Mouse (Mus musculus): ENCODE data around the gene Lgr6.
"Not testable (repeated sequence)": the region's sequence is repeated elsewhere in the genome, so short reads cannot be mapped to it uniquely, and the experiment has no call there.

The Lgr6 gene

DNA sequence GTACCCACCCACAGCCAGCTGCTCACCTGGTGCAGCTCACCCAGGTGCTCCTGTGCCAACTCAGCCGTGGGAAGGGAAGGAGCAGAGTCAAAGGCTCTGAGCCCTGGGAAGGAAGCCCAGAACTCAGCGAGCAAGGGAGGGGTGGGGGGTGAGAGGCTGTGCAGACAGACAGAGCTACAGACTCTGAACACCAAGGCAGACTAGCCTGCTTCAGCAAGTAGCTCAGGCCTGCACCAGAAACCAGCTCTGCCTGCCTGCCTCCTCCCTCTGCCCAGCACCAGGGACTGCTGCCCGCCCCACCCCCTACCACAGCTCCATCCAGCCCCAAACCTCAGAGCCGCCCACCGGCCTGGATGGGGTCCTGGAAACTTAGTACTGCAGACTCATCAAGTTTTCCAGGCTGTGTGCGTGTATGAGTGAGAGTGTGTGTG, 22.9 kb upstream of the Lgr6 start:
- no peak for DNase-seq

DNA sequence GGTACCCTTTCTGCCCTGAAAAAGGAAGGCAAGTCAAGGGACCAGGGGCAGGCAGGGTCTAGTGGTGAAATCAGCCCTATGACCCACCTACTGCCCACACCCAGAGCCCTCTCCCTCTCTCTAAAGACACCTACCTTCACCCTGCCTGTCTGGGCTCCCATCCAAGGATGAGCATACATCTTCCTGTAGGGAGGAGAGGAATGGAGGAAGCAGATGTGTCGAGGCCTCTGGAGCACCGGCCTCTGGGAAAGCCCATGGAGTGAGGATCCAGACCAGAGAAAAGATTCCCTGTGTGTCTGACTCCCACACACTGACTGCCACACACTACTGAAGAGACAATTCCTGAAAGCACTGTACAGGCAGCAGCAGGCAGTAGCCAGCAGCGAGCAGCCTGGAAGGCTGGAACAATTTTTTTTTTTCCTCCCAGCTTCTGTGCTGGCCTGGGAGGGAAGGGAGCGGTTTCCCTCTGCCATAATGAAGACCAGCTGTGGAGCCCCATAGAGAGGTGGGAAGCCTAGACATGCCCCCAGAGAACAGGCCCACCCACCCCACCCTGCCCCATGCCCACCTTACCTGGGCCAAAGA, 21.5 kb upstream of the Lgr6 start:
- no peak for DNase-seq

DNA sequence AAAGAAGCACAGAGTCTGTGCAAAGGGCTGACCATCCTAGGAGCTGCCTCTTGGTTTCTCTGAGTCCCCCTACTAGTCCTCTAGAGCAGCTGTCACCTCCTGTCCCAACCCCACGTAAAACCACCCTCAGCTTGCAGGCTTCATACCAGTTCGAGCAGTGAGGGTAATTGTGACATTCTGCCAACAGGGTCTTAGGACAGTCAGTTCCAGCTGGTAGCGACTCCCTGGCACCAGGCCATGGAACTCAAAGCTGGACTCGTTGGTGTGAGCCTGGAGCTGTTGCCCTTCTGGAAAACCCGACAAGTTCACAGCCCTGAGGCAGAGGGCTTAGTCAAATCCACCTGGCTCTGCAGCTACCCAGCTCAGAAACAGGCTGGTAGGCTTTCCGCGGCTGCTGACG, 20.9 kb upstream of the Lgr6 start:
- no peak for DNase-seq

DNA sequence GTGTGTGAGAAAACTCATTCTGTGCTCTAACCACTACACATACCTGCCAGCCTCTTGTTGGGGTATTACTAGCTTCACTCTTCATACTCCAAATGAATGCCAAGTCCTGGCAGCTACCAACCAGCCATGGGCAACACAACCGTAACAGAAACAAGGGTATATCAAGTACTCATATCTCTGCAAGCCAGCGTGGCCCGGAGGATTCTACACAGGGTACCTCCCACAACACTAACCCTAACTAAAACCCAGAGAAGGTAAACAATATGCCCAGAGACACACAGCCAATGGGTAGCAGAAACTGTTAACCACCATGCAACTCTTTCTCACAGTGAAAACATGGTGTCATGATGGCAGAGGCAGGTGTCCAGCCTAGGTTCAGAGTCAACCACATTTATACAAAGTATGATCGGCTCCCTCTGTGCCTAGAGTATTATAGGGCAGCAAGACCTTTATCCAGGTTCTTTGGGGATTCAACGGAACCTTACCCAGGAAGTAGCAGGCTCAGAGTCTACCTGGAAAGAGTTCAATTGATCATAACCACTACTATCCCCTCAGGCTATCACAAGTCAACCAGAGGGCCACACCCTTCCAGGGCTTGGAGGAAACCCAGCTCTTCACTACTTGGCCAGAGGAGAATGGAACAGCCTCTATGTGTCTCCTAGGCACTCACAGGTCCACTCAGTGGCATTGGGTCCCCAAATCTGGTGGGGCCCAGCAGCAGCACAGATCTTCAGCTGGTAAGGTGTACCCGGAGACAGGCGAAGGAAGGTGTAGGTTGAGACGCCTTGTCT, 19.7 kb upstream of the Lgr6 start:
- no peak for DNase-seq

DNA sequence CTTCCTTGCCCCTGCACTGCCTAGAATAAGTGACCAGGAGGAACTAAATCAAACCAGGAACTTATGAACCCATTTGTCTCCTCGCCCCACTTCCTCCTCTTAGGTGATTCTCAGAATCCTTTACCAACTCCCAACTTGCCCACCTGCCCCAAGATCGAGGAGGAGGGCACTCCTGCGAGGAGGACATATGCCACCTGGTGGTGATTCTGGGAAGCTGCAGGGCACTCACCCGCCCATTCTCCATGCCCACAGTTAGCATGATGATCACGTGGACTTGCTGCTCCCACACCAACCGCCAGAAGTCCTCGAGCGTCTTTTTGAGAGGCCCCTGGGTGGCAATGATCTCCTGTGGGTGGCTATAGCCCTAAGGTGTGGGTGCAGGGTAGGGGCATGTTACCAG, 7.6 kb upstream of the Lgr6 start:
- DNase-seq, result peak in 1 of 2 experiments; percentile 49

DNA sequence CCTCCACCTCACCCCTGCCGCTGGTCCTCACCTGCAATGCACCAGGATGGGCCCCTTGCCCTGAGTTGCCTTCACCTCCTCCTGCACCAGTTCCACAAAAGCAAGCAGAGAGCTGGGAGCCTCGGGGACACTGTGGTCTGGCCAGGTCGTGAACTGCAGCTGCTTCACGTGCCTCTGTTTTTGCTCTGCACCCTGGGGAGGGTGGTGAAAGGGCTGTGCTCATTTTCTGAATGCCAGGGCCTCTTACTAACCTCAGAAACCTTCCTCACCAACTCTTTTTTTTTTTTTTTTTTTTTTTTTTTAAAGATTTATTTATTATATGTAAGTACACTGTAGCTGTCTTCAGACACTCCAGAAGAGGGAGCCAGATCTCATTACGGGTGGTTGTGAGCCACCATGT, 6.2 kb upstream of the Lgr6 start:
- not testable (repeated sequence) for DNase-seq

DNA sequence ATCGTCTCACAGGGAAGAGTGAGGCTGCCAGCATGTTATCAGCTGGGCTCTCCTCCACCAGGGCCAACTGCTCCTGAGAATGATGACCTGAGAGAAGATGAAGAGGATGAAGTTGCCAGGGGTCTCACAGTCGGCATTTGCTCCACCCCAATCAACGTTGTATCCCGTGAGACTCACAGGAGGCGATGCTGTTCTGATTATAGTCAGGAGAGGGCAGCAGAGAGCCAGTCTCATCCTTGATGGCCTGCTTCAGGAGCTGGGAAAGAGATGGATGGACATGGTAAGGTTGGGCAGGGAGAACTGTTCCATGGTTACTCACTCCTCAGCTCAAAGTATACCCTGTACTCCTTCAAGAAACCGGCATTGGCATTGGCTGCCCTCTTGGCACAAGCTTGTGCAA, 5.0 kb upstream of the Lgr6 start:
- DNase-seq, result peak; percentile 40 to 72

DNA sequence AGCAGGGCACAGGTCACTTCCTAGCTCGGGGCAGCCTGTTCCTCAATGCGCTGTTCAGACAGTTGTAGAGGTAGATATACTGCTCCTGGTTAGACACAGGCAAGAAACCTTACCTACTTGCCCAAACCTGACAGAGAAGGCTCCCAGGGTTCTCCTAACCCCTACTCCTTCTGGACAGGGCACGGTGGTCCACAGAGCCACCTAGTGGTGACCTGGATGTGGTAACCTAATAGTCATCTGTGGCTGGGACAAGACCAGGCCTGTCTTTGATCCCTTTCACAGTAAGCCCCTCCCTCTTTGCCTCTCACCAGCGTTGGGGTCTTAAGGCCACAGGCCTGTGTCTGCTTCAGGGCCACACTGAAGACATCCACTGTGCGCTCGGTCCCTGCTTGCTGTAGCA, 3.5 kb upstream of the Lgr6 start:
- peak in 1 of 2 experiments; percentile 51 for DNase-seq

DNA sequence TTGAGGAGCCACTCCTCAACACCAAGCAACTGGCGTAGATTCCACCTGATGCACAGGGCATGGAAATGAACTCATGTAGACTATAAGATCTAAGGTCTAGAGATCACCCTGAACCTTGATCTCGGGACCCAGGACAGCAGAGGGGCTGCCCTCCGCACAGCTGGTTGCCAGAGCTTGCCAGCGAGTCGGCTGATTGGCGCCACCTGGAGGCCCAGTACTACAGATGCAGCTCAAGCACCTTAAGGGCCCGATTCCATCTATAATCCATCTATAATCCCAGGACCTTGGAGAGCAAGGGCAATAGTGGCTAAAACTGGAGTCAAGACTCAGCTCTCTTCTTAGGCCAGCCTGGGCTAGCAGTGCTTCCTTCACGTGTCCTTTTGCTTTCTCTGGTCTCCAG, 875 bp upstream of the Lgr6 start:
- DNase-seq, result peak; percentile 51 to 75

DNA sequence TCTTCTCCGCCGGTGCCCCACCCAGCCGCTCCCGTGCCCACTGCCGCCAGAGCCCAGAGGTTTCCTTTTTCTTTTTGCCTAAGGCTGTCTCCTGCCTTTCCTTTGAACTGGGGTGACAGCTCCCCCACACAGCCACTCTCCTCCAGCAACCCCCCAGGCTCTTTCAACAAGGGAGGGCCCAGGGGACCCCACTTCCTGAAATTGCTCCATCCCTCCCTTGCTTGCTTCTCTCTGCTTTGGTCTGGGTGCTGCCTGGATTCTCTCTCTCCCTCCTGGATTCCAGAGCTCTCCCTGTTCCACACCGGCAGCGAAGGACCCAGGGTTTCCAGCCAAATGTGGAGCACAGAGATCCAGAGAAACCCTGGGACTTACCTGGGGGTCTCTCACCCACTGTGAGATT, 4.7 kb downstream of the Lgr6 start:
- no peak for DNase-seq

DNA sequence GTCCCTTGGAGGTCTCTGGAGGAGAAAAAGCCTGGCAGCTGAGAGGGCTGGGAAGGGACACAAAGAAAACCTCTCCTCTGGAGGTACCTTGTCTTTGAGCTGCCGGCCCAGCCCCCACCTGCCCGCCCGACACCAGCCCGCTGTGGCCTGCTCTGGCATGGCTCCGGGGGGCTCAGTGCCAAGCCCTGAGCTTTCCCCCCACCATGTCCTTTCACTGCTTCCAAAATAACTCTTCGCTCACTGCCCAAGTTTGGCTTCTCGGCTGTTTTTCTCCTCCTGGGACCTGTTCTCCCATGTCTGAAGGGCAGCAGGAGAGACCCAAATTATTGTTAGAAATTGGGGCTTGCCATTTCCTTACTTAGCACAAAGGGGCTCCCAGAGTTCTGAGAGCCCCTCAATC, 6.6 kb downstream of the Lgr6 start:
- no peak for DNase-seq

DNA sequence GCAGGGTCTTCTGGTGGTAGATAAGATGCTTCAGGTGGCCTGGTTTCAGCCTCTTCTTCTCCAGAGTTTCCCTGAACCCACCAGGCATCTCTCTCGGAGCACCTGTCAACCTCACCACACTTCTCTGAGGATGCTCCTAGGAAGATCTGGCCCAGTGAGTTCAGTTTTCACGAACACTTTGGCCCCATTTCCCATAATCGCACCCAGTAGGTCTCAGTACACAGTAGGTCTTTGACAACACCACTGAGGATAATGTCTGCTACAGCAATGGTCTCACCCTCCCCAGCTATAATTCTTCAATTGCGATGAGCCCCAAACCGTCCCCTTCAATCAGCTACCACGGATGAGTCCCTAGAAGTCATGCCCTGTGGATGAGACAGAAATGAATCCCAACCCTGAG, 7.6 kb downstream of the Lgr6 start:
- DNase-seq, result no peak

DNA sequence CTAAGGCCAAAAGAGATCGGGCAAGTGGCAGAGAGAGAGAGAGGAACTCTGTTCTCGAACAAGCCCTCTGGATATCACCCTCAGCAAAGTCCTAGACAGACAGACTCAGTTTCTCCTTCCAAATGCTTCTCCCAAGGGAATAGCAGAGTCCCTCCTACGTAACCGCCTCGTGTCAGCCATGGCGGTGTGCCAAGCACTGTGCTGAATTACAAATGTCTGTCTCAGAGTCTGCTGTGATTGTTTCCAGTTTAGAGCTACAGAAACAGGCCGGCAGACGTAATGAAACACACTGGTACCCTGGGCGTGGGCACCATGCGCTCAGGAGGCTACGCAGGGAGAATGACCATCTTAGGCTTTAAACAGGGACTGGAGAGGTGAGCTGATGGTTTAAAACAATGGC, 8.8 kb downstream of the Lgr6 start:
- no peak for DNase-seq

DNA sequence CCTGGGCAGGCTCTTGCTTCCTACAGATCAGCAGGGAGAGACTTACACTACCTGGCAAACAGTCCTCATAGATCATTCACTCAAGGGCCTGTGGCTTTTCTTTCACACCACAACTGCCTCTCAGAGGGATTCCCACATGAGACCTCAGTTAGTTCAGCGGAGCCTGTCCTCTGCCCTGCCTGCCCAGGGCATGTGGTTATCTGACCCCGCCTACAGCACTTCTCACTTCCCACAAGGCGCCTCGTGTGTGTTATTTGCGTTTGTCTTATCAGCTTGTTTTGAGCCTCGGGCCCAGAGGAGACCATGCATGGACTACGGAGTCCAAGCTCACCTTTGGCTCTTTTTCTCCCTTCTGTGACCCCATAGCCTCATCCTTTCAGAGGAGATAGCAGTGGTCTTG, 9.9 kb downstream of the Lgr6 start:
- peak; percentile 47 to 57 for DNase-seq

DNA sequence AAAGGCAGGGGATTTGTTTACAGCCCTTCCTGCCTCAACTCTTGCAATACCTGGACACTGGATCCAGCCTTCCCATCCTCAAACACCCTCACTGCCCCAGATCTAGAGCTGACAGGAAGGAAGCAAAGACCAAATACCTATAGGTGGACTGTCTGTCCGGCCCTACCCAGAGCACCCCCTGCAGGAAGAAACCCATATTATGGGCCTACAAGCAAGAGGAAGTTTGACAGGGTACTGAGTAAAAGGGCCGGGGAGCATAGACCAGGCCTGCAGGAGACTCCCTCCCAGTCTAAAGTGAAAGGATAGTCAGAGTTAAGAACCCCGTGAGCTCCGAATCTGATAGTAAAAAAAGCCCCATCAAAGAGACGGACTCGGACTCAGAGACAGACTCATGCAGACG, 10.4 kb downstream of the Lgr6 start:
- DNase-seq, result peak in 1 of 2 experiments; percentile 52

DNA sequence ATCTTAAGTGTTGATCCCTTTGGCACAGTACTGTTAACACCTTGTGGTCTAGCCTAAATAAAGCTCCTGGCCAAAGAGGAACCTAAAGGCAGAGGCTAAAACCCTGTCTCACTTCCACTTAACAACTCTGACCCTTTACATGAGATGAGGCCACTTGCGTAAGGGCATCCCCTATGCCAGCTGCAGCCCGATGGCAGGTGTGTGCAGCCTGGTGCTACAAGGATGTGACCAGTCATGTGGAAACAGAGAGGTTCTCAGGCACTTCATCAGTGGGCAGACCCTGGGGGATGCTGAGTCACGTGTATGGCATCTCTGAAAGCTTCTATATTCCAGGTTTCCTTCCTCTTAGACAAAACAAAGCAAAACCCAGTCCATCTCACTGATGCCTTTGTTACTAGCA, 14.2 kb downstream of the Lgr6 start:
- no peak for DNase-seq

DNA sequence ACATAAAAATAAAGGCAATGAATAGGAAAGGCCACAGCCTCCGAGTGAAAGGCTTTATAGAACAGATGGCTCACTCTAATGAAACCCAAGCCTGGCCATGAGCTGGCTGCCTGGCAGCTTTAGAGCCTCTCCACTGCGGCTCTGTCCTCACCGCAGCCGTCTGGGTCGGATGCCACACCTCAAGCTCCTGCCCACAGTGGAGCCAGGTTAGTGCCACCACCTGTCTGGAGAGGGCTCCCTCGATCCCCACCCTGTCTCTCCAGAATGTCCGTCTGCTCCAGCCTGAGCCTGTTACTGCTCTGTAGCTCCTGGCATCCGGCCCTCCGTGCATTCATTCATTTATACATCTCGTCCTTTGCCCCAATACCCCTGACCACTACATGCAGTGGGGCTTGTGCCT, 15.4 kb downstream of the Lgr6 start:
- no peak for DNase-seq

DNA sequence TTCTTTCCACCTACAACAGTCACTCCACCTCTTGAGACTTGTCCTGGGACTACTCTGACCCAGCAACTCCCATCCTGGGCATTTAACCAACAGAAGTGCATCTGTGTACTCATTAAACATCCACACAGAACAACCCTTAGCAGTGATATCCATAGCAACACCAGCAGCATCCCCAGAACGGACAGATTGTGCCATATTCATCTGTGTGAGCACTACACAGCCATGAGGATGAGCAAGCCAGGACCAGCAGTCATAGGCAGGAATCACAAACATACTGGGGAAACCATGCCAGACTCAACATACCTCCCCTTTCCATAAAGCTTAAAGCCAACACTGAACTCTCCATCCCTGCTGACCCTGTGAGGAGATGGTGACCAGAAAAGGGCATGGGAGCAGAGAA, 17.7 kb downstream of the Lgr6 start:
- DNase-seq, result no peak

DNA sequence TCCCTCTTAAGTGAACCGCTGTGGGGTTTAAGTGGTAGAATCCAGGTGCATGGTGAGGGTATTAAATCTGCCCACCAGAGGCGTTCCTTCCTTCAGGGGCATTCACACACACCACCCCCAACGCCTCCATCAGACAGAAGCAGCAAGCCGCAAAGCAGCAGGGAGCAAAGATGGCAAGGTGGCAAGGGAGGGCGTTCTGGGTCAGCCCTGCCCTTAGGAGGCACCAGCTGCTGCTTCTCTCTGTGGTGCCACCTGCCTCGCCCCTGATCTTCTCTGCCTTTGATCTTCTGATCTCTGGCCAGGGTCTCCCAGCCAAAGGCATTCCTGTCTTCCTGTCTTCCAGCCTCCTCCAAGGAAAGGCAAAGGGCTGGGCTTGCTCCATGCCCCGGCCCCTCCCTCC, 19.1 kb downstream of the Lgr6 start:
- no peak for DNase-seq

DNA sequence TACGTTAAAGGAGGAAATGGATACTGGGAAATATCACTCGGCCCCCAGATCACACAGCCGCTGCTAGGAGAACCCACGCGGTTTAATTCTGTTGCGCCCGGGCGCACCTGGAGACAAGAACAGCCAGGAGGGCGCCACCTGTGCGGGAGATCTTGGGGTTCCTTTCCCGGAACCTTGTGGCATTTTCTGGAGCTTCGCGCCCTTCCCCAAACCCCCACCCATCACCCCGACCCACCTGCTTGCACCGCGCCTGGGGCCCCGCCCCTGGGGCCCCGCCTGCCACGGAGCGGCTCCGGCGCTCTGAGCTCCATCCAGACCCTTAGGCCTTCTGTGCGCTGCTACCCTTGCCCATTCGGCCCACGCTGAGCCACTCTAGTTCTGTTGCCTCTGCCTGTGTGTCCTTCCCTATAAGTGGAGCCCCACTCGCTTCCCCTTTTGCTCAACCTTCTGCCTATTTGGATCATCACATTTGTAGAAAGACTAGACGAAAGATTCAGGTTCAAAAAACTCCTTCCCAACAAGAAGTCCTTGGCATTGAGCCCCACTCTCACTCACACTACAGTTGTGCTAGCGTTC, 19.7 kb downstream of the Lgr6 start:
- DNase-seq, result no peak

DNA sequence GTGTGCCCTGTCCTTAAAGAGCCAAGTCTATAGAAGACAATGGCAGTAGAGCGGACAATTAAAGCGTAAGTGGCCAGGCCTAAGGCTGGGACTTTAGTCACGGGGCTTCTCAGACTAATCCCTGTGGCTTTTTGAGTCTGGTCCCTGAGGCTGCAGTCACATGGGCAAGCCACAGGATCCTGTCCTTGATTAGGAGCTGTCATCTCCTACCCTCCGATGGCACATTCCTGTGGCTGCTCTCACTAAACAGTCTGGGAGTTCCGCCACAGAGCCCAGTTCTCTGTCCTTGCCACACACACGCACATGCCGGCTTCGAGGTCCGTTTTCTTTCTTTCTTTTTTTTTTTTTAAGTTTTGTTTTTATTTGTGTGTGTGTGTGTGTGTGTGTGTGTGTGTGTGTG, 21.6 kb downstream of the Lgr6 start:
- no peak for DNase-seq

DNA sequence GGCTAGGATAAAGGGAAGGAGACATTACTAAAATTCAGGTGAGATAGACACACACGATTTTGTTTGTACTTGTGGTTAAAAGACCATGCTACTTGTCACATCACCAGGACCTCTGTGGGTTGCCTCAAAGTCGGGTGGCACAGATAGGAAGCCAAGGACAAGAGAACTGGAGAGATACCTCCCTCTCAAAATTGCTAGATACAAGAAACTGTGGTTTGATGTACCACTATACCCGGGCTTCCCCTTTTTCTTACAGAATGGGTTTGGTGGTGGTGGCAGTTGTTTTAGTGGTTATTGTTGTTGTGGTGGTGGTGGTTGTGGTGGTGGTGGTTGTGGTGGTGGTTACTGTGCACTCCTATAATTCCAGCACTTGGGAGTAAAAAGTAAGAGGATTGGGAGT, 22.8 kb downstream of the Lgr6 start:
- DNase-seq, result no peak

DNA sequence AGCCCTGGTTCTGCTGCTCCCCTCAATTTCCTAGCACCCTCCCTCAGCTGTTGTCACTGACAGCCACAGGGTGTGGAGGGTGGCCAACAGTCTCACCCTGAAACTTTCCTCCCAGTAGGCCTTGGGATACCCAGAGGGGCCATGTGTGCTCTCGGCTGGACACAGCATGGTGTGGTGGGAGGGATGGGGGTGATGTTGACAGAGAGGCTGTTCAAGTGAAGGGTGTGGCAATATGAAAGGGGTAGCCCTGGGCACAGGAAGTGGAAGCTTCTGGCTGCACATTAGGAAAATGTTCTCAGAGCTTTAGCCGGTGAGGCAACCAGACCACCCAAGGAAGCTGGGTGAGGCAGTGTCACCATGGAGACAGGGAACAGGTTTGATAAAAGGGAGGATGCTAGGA, 26.1 kb downstream of the Lgr6 start:
- no peak for DNase-seq

DNA sequence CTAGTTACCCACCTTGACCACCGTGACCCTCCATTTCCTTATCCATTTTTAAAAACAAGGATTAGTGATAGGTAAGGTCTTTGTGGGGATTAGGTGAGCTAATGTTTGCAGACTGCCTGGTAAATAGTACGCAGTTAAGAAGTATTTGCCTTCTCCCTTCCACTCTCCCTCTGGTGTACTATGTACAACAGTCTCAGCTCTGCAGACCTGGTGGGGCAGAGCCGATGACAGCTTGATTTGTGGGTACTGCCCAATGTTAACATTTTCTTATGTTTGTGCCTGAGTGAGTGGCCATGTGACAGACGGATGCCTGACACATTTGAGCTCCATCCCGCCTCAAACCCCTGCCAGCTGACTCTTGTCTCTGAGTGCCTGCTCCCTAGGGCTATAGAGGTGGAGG, 28.6 kb downstream of the Lgr6 start:
- no peak for DNase-seq

DNA sequence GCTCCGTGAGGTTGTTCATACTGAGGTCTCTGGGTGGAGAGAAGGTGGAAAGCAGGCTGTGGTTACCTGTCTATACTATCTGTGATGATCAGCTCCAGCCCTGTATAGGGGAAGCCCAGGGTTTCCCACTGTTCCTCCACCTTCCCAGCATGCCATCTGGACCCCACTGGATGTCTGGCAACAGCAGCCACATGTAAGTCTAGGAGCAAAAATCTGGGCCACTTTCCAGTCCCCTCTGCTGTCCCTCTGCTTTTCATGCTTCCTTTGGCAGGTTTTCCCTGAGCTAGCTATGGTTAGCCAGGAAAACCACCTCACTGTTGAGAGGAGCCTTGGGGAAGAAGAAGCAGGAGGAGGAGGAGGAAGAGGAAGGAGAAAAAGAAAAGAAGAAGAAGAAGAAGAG, 29.8 kb downstream of the Lgr6 start:
- no peak for DNase-seq
